In genomic region chr10:94118993-94119392, GRCm38 (mm10) we compare ENCODE assay signal across 10 mouse cellular contexts.
"Had no signal": no experiment of that assay in that cellular context is flagged by ENCODE, and none has a peak within 500 bp of the region (broad histone marks: within the 10 kb centered on the region; RNA-seq: fewer than 3 reads in every experiment).

No protein-coding gene starts in this region.

- ATAC-seq: midbrain, embryonic 13.5 days had no signal

- H3K4me3 ChIP-seq: kidney, embryonic 15.5 days; left cerebral cortex, adult 2 months; limb, embryonic 15.5 days; midbrain, embryonic 13.5 days had no signal

- H3K27me3 ChIP-seq: kidney, embryonic 15.5 days; limb, embryonic 15.5 days; midbrain, embryonic 13.5 days had no signal

- H3K4me1 ChIP-seq: midbrain, embryonic 13.5 days had no signal

- H3K27ac ChIP-seq: hindbrain, embryonic 14.5 days; kidney, embryonic 15.5 days; left cerebral cortex, adult 2 months; limb, embryonic 15.5 days; midbrain, embryonic 13.5 days had no signal

- H3K9me3 ChIP-seq: kidney, embryonic 15.5 days; limb, embryonic 15.5 days; midbrain, embryonic 13.5 days had no signal

- H3K9ac ChIP-seq: hindbrain, embryonic 14.5 days; kidney, embryonic 15.5 days; limb, embryonic 15.5 days; midbrain, embryonic 13.5 days had no signal

- DNase-seq: kidney, adult 2 months; kidney, postnatal 14 days; right cerebral cortex, postnatal 25 days; thymus, adult 18-20 months; thymus, postnatal 14 days had no signal

- H3K4me2 ChIP-seq: hindbrain, embryonic 14.5 days; kidney, embryonic 15.5 days; limb, embryonic 15.5 days; midbrain, embryonic 13.5 days had no signal
